Mouse (Mus musculus) cerebellum, postnatal 36 days (tissue): ENCODE data around the gene Cpne1.
A peak's percentile ranks its signal among the peaks of the same experiment; 100 is the strongest.
"Not testable (repeated sequence)": the region's sequence is repeated elsewhere in the genome, so short reads cannot be mapped to it uniquely, and the experiment has no call there.

Experiments
- DNase-seq, 2 experiments: peaks; one replicate each; pipeline ENCODE4 v3.0.0; 2021 to 2022; ENCODE audit warnings: mixed read lengths in 2 of 2

Cpne1 gene

DNA sequence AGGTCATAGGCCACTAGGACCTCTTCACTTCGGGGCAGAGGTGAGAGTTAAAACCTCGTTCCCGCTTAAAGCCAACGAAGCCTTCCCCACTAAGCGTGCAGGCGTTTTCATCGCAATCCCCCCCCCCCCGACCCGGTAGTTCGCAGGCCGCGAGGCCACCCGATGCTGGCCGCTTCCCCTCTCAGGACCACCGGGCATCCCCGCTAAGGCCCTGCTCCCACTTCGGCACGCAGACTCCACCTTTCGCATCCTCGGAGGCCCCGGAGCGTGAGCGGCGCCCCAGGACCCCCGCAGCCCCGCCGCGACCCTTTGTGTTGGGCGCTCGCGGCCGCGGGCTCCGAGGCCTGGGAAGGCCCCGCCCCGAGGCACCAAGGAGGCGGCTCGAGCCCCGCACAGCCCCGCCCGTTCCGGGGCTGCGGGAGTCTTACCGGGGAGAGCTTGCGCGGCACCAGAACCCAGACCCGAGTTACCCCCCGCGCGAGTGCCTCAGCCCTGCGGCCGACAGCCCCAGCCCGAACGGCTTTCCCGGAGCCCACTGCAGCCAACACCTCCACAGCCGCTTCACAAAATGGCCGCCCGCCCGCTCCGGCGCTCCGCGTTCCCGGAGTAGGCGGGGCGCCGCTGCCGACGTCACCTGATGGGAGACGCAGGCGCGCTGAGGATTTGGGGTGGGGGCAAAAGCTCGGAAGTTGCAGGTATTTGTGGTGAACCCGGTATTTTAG is at the start of gene Cpne1, which contains the start of gene Rbm12:
TSS of gene Cpne1 (minus strand) at position 608 of the 722 bp plus-strand sequence.
TSS of gene Rbm12 (minus strand) at position 621 of the 722 bp plus-strand sequence.
- DNase-seq: peak; percentile 91 to 93

DNA sequence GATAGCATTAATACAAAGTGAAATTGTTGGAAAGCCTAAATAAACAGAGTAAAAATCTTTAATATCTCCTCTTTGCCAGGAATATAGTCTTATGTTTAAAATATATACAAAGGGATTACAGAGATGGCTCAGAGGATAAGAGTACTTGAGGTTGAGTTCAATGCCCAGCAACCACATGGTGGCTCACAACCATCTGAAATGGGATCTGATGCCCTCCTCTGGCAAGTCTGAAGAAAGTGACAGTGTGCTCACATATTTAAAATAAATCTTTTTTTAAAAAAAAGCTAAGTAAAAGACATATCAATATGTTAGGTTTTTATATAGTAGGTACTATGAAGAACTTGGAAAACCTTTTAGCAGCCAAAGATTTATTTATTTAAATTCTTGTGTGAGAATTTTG is 39.8 kb upstream of the Cpne1 start:
- no peak for DNase-seq

DNA sequence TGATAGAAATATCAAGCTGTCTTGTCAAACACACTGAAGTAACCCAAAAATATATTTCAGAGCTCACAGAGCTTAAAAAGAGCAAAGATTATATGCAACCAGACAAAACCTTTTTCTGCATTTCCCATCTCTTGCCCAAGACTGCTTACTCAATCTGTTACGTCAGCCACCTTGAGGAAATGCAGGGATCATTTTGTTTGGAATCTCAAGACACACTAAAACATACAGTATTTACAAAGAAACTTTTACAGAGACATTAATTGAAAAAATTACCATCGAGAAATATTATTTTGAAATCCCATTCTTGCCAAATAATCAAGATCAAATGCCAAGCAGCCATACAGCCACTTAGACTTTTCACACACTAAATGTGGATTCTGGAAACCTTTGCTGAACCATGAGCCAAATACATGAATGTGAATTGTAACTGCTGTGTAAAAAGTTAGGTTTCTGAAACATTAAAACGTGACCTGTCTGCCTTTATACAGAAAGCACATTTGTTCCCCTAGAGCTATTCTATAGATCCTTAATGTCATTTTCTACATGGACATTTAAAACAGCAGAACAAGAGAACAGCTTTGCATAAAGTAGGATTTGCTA is 35.7 kb upstream of the Cpne1 start:
- DNase-seq: no peak

DNA sequence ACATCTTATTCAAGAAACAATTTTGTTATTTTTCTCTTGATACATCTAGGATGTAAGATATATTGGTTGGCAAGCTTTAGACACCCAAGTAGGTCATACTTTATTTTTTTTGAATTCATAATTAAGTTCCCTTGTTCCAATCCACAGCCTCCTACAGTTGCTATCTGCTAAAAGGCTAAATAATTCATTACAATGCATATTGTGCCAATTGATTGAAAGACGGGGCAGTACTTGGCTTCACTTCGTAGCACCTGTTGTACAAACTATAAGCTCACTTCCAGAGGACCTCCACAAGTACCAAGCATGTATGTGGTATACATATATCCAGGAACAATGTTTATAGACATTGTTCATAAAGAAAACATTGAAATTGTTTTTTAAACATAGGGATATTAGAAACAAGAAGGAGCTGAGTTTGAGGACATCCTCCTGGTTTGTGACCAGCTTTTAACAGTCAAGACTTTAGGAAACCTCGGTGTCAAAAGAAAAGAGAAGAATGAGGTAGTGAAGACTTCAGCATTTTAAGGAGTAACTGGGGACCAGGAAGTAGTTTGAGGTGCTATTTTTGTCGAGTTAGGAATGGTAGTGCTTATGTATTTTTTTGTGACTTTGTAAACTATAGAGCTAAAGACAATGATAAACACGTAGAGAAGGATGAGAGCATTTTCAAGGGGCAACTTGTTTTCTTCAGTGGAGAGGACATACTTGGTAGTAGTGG is 34.7 kb upstream of the Cpne1 start:
- DNase-seq: no peak

DNA sequence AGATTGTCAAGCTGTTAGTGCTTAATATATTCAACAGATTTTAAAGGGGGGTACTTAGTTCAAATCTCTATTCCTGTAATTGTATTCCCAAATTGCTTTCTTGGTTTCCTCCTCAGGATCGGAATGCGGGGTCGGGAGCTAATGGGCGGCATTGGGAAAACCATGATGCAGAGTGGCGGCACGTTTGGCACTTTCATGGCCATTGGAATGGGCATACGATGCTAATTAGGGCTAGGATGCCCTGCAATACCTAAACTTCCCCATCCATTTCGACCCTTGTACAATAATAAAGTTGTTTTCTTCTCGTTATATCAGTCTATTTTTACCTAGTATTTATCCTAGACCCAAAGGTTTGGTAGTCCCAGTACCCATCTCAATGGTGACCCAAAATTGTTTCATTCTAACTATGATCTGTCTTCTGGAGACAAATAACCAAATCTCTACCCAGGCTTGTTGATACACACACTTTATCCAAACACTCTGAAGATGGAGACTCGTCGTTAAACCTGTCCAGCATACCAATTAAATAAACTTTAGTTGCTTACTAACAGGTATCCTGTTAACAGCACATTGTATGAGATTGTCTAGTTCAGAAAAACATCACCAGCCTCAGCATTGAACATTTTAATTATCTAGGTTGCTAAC is 33.8 kb upstream of the Cpne1 start:
- no peak for DNase-seq

DNA sequence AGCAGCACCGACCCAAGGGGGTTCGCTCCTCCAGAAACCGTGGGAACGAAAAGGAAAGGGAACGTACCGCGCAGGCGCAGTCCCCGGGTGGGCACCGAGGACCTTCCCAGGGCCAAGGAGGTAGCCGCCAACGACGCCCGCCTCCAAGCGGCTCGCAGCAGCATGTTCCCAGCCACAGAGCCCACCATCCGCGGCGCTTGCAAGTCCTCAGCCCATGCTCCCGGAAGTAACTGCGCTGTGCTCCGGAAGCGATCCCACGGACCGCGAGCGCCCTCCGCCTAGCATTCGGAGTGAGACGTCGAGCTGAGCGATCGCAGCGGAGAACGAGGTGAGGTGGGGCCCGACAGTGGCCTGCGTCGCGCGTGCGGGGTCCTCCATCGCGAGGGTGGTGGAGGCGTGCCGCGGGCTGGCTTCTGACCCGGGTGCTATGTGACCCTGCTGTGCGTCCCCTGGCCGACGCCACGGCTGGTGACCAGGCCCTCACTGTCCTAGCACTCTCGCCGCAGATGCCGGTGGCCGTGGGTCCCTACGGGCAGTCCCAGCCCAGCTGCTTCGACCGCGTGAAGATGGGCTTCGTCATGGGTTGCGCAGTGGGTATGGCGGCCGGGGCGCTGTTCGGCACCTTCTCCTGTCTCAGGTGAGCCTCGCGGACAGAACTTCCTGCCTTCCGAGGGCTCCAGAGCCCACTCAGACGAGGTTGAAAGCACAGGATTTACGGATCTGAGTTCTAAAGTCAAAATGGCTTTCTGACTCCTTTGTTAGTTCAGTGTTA is 32.4 kb upstream of the Cpne1 start, which contains the start of the genes Romo1 and Nfs1:
TSS of gene Romo1 (plus strand) at position 87 of the 772 bp plus-strand sequence.
TSS of gene Nfs1 (minus strand) at position 234 of the 772 bp plus-strand sequence.
- peak; percentile 86 to 90 for DNase-seq

DNA sequence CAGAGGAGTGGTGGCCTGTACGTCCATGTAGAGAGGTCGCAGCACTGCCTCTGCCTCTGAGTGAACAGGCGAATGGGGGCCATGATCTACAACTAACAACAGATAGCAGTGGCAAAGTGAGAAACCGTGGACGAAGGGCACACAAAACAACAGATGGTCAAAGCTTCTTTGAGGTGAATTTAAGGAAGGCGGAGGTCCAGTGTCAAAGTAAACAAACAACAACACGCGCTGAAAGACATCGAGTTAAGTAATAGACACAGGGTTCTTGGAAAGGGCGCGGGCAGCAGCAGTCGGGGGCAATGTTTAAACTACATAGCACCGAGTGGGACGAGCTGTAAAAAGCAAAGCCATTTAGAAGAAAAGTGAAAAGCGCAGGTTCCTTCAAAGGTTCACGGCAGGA is 31.6 kb upstream of the Cpne1 start:
- DNase-seq: no peak

DNA sequence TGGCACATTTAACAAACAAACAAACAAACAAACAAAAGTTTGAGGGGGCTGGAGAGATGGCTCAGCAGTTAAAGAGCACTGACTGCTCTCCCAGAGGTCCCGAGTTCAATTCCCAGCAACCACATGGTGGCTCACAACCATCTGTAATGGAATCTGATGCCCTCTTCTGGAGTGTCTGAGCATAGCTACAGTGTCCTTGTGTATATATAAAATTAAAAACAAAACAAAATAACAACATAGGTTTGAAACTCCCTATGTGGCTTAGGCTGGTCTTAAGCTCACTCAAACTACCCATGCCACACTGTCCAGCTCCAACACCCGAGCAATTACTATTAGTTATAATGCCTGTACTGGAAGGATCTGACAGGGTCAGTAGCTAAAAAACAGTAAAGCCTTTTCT is 31.1 kb upstream of the Cpne1 start:
- no peak for DNase-seq

DNA sequence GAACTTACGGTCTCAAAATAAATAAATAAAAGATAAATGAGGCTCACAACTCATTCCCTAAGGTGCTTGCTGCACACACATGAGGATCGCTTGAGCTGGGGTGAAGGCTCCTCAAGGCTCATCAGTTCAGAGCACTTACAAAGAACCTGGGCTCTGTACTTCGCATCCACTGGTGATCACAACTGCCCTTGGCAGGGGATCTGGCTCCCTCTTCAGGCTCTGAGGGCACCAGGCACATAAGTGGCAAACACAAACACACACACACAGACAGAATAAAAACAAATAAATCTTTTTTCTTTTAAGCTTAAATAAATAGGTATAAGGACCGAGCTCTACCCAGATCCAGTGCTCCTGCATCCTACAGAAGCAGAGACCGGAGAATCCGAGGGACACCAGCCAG is 23.9 kb upstream of the Cpne1 start:
- no peak for DNase-seq

DNA sequence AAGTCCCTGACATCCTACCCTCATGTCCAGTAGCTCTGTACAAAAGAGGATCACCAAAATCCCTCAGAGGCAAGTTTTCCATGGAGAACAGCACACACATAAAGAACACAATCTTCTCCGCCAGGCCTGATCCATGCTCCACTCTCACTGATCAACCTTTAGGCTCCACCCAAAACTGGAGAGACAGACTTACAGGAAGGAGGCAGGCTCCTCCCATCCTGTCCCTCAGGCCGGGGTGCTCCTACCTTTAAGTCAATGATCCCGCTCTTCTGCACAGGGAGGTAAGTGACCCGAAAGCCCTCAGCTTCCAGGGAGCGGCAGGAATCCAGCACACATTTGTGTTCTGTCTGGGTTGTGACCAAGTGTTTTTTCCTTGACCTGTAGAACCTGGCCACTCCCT is 22.4 kb upstream of the Cpne1 start:
- DNase-seq: no peak

DNA sequence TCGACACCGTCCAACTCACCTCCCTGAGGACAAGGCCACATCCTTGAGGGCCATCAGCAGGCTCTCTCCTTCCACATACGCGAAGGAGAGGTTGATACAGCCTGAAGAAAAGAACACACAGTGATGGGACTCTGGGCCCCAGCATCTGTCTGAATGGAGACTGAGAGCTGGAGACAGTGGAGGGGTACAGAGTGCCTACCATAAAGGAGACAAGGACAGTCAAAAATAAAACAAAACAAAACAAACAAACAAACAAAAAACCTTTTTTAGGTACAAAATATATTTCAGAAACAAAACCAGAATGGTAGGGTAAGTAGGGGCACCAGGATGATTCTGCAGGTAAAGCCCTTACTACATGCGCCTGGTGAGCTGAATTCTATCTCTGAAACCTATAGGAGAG is 15.2 kb upstream of the Cpne1 start, which contains the start of gene Gm28036:
TSS of gene Gm28036 (minus strand) at position 101 of the 400 bp plus-strand sequence.
- DNase-seq: no peak

DNA sequence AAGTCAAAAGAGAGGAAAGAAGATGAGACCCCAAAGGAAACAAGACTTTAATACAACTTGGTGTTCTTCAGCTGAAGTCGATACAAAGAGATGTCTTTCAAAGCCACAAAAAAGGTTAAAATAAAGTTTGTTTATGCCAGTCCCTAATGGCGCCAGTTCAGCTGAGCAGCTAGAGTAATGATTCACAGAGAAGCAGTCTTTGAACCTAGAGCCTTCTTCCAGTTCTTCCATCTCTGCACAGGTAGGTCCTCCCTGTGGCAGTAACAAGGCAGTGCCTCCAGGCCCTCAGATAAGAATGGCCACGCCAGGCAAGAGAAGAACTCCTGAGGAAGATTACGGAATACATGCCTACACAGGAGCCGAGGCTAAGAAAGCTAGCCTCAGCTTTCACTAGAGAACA is 12.0 kb upstream of the Cpne1 start:
- no peak for DNase-seq

DNA sequence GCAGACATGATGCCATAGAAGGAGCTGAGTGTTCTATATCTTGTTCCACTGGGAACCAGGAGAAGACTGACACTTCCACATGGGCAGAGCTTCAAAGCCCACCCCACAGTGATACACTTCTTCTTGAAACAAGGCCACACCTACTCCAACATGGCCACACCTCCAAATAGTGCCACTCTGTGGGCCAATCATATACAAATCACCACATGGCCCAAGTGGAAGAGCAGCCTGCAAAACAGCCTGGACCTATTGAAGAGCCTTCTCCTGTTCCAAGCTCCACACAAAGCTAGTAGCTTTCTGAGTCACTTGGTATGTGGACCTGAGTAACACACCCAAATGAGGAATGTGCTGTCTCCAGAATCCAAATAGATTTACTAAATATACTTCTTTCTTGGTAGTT is 7.8 kb upstream of the Cpne1 start:
- DNase-seq: no peak

DNA sequence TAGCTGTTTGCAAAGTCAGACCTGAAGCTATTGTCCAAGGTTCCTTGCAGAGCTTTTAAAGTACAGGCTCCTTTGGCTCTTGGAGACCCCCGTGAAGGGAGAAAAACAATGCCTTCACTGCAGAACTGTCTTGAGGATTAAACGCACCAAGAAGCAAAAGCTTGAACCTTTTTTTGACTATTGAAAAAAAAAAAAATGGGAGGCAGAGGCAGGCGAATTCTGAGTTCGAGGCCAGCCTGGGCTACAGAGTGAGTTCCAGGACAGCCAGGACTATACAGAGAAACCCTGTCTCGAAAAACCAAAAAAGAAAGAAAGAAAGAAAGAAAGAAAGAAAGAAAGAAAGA is 287 bp upstream of the Cpne1 start:
- DNase-seq: not testable (repeated sequence)

DNA sequence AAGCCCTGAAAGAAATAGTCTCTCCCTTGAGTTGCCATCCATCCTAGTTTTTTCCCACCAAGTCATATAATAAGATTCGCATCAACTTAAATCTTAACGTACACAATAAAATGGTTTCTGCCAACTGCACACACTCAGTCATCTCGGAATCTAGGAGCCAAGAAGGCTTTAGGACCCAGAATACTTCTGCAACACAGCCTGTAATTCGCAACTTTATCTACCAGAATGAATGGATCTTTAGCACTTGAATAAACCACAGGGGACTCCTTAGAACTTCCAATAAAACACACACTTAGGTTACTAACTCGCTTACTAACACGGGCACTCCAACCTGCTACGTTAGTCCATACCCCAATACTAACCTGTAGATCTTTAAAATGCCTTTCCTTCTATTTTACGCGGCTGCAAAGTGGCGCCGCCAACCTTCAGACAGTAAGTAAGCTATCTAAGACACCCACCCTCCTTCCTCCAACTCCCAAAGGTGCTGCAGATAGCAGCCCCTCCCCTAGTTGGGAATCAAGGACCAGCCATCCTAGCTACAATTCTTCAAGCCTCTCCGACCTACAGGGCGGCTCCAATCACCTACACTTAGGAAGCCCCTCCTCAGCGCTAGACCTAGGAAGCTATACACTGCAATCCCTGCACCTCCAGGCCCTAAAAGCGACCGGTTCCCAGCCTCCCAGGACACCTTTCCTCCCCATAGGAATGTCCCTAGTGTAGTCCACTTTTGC is 973 bp downstream of the Cpne1 start:
- DNase-seq: no peak

DNA sequence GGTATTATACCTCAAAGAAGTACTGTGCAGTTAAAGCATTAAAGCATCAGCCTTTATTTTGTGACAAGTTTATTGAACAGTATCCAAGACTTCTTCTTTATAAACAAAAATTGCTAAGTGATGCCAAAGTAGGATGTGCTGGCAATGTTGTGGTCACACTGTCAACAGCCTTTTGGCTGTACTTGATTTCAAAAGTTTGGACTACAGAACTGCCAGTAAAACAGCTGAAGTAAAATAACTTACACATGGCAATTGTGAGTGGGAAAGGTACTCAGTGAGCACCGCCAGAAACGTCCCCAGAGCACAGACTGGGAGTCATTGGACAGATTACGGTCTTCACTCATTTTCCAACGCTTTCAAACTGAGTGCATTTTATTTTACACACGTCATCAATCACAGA is 19.8 kb downstream of the Cpne1 start:
- DNase-seq: no peak

DNA sequence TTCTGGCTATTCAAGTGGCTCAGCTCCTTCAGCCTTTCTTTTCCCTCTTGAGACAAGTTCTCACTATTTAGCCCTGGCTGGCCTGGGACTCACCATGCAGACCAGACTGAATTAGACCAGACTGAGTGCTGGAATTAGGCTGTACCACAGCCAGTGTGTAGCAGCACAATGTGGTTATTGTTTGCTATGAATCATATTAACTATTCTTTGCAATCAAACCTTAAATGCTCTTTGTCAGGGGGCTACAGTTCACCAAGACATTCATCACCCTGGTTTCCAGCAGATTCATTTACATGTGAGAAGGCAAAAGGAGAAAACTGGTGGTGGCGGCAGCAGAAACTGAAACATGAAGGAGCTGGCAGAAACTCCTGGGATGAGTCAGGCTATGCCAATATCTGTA is 22.0 kb downstream of the Cpne1 start:
- DNase-seq: no peak

DNA sequence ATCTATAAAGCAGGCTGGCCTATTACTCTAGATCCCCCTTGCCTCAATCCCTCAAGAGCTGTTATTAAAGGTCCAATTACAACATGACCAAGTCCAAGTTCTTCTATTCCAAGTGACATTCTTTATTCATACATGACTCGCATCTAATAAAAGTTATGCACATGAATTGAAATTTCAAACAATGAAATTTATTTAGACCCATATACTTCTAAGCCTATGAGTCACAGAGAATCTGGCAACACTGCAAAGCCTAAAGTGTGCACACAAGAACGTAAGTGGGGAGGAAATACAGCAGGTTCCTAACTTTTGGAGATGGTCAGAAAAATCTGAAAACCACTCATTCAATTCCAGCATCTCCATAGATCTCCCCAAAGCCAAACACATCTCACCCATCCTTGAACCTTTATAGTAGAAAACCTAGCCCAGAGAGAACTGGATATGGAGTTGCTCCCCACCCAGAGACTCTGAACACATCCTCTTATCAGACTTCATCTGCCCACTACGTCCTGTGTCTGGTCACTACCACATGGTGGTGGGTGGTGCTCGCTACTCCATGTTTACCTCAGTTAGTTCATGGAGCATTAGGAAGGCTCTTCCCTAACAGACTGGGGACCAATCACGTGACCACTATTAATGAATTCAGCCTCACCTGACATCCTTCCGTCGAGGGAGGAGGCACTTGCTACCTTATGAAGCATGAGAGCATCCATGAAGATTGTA is 24.2 kb downstream of the Cpne1 start:
- DNase-seq: no peak

DNA sequence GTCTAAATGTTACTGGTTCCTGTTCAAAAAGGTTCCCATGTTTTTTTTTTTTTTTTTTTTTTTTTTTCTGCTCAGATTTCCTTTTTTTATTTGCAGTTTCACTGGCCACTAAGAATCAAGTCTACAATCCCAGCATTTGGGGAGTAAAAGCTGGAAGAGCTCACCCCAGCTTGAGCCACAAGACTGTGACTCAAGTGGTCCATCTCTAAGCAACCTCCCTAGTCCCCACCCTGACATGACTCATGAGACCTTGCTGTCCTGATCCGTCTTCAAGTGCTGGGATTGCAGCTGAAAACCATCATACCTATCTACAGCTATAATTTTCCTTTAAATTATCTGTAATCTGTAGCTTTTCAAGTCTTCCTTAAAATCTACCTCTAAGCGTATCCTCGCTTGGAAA is 27.2 kb downstream of the Cpne1 start:
- no peak for DNase-seq

DNA sequence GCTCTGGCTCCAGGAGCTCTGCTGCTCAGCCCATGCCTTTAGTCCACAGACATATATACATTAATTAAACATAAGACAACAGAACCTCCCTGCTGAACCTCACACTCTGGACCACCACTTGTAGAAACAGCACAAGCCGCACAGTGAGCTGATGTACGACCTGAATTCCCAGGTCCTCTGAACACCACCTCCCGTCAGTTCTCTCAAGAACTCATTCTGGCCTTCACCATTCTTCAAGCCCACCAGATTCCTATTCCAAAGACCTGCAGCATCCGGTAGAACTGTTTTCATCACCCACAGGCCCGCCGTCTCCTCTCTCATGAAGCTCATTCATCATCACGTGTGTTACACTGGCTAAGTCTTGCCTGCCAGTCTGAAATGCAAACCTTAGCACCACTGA is 31.4 kb downstream of the Cpne1 start:
- no peak for DNase-seq

DNA sequence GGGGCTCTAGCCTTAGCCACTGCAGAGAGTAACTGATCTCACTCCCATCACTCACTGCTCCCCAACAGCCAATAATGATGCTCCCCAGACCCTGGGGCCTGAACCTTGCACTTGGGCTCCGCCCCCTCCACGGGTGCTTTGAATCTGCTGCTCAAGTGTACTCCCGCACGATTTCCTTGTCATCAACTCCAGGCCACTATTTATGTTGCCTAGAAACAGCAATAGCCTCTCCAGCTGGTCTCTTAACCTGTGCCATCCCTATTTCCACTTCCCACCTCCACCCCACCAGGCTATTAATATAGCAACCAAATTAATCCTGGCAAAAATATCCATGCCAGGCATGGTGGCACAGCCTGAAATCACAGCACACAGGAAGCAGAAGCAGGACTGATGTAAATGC is 32.1 kb downstream of the Cpne1 start:
- peak; percentile 30 to 34 for DNase-seq
